Mouse (Mus musculus) thymus, adult 18-20 months (tissue): Measurements from ENCODE around the gene Iqcc.

Source experiments
- DNase-seq, 2 experiments: peaks; one replicate each; pipeline ENCODE4 v3.0.0; 2022; ENCODE audit warnings: mixed read lengths in 2 of 2

Iqcc gene

DNA sequence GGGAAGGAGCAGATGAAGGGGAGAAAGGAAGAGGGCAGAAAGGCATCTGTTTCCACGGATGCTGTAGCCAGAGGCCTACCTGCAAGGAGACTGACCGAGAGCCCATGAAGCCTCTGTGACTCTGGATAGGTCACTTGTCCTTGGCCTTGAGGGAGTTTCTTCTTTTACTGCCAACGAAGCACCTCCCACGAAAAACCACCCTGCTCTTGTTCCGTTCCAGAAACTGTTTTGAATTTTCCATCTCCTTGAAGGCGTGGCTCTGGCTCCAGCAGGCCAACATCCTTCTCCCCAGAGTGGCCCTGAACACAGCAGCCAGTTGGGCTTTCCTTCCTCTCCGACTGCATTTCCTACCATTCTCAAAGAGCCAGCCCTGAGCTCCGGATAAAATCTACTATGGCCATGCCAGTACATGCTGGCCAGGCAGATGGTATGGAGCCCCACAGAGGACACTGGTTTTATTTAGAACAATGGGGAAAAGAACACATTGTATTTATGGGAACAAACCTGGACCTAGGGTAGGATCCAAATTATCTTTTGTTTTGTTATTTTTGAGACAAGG, 2.5 kb upstream of the Iqcc start:
- DNase-seq, result no peak

DNA sequence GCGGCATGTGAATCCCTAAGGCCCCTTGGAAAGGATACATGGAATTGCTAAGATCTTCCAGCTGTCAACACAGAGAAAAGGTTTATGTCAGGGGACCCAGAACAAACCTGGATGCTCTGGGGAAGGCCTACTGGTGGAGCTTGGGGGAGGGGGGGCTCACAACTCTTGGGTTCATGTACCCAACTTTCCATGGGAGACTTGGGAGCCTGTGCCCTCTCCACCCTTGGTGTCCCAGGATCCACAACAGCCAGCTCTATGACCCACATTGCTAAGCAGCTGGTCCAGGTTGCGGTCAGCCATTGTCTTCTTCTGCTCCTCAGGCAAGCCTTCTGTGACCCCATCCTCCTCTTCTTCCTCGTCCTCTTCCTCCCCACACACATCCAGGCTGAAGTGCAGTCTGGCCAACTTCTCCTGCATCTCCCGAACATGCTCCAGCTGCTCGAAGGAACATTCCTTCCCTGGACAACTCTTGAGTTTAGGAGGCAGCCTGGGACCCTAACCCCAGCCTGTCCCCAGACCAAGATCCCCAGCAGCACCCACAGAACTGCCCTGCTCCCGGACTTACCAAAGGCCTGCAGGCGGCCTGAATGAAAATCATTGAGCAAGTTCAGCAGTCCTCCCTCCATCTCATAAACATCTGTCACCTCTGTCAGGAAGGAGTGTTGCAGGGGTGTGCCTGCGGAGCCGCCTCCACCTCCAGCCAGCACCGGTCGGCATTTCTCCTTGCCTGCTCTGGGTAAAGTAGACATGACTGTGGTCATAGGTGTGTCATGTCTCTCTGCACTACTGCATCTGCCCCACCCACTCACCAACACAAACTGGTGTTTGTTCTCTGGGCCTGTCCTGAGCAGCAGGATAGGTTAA, 1.8 kb upstream of the Iqcc start:
- no peak for DNase-seq

GRCm38 (mm10) chr4:129618031-129618430, 868 bp downstream of the Iqcc start:
- DNase-seq, result no peak

- no peak for DNase-seq
These were observed 1.7 kb downstream of the Iqcc start for GRCm38 (mm10) chr4:129617121-129617641.

- no peak for DNase-seq
These were observed 2.3 kb downstream of the Iqcc start for GRCm38 (mm10) chr4:129616631-129617030.

DNA sequence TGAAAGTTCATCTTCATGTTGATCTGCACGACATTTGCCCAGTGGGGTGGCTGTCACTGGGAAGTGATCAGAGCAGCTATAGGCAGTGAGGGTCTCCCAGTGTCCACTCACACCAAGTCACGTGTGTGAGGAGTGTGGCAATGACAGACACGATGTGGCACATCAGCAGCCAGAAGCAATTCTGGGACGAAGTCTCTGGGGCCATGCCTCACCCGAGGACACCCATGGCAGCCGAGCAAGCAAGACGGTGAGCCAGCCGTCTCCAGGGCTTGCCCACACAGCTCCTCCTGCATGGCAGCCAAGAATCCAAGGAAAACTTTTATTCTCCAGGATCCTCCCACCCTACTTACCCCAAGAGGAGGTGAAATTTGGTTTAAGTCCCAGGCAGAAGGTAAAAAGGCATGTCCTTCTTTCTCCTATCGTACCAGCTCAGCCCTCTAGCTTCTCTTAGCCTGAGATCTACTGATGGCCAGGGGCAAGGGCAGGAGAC, 3.1 kb downstream of the Iqcc start:
- DNase-seq, result no peak

GRCm38 (mm10) chr4:129614093-129614492, 4.8 kb downstream of the Iqcc start, which contains the start of gene Dcdc2b:
TSS of gene Dcdc2b (minus strand) at chr4:129614257.
- DNase-seq, result peak in 1 of 2 experiments; percentile 4

DNA sequence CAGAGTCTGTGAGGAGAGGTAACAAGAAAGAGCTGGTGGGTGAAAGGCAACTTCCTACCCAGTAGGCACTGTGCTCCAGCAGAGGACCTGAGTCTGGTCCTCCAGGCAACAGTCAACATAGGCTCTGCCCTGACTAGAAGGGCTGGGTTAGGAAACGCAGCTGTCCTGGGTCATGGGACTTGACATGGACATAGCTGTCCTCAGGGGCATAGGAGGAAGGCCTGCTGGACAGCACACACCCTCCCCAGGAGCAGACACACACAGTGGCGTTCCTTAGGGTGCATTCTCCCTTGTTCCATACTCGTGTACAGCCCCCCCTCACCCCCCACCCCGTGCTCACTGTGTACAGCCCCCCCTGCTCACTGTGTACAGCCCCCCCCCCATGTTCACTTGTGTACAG, 8.4 kb downstream of the Iqcc start:
- no peak for DNase-seq

- peak; percentile 77 to 89 for DNase-seq
These were observed 8.9 kb downstream of the Iqcc start for GRCm38 (mm10) chr4:129610026-129610425.

GRCm38 (mm10) chr4:129609139-129609631, 9.7 kb downstream of the Iqcc start:
- DNase-seq, result peak in 1 of 2 experiments; percentile 60

GRCm38 (mm10) chr4:129608426-129609025, 10.4 kb downstream of the Iqcc start:
- peak; percentile 65 to 75 for DNase-seq

- peak; percentile 74 to 82 for DNase-seq
These were observed 18.4 kb downstream of the Iqcc start, which contains the start of the genes Eif3i and Tmem234 for GRCm38 (mm10) chr4:129600233-129601158. TSS of gene Eif3i (minus strand) at chr4:129600648. TSS of gene Tmem234 (plus strand) at chr4:129600668.

GRCm38 (mm10) chr4:129588865-129589264, 30.0 kb downstream of the Iqcc start:
- no peak for DNase-seq

DNA sequence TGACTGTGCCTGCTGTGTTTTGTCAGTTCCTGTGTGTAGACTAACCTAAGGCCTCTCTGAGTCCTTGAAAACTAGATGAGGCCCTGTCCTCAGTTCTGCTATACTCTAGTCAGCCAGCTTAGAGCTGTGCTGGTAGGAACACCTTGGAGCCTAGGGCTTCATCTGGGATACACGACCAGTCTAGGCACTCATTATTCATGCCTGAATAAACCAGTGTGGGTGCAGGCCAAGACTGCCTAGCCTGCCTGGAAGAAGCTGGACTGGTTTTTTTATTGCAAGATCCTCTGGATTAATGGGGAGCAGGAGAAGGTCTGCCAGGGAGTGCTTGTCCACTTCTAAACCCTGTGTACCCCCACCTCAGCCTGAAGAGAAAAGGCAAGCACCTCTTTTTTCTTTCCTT, 32.0 kb downstream of the Iqcc start:
- no peak for DNase-seq

DNA sequence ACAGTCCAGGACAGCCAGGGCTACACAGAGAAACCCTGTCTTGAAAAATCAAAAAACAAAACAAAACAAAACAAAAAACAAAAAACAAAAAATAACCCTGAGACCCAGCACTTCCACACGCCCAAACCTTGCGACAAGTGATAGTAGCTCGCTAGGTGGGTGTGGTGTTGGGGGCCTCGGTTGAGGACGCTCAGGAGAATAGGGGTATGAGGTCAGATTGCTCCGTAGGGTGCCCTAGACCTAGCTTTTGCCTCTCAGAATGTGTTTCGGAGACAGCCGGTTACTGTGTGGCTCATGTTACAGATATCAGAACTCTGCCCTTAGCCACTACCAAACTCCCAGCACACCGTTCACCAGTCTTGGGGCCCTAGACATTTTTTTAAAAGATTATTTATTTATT, 33.1 kb downstream of the Iqcc start:
- DNase-seq, result no peak

DNA sequence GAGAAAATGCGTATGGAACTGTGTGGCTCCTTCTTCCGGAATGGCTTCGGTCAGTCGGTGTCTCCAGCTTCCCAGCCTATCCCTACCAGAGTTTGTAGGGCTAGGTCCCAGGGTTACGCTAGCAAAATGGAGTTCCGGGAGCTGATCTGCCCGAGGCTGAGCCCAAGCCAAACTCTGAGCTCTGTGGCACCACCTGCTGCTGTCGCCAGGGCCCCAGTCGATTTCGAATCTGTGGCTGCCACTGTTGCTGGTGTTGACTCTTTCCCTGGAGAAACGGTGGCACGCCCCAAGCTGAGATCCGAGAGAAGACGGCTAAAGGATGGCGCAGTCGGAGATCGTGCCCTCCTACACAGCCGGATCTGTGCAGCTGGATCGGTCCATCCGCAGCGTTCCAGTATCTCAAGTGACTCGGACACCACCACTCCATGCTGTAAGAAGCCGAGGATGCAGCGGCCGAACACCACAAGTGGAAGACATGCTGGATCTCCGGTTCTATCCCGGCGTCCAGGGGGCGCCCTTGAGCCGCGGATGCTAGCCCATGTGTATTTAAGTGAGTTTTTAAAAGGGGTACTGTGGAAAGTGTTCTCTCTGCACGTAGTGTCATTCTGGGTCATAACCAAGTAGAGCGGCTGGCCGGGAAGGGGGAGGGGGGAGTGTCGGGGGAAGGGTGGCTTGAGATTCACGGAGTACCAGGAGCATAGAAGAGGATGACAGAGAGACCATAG, 33.9 kb downstream of the Iqcc start:
- peak; percentile 78 to 82 for DNase-seq

DNA sequence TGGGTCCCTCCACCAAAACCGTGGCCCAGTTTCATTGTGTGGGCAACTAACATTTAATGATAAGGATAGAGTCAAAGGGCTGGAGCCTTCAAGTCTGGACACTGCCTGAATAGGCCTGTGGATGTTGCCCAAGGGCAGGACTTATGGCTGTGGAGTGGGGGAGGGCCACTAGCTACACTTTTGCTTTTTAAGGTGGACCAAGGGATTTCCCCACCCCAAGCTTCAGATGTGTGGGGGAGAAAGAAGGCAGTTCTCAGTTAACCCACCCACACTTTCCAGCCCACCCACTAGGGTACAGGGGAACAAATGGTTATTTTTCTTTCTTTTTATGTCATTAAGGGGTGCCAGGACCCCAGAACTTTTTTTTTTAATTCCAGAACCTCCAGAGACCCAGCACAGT, 34.5 kb downstream of the Iqcc start:
- no peak for DNase-seq

DNA sequence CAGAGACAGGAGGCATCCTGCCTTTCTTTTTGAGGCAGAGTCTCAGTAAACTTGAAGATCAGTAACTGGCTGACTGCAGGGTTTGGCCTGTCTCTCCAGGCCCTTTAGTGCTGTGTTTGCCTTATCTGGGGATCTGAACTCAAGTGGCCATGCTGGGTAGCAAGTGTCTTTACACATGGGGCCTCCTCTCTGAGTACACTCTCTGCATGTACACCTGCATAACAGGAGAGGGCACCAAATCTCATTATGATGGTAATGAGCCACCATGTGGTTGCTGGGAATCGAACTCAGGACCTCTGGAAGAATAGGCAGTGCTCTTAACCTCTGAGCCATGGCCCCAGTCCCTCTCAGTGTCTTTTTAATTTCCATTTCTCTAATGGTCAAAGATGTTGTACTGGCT, 36.6 kb downstream of the Iqcc start:
- no peak for DNase-seq

DNA sequence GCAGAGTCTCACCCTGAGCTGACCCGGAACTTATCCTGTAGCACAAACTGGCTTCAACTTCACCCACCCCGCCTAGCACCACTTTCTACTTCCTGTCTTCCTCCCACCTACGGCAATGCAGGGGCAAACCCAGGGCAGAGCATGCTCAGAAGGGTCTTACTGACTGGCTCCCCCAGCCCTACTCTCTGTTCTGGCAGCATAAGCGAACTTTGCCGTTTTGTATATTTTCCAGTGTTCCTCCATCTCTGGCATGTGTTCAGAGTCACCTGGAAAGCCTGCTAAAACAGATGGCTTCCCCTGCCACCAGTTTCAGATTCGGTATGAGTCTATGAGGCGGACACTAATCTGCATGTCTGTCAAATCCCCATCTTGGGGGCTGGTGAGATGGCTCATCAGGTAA, 38.6 kb downstream of the Iqcc start:
- DNase-seq, result peak; percentile 54 to 73

- no peak for DNase-seq
These were observed 40.4 kb downstream of the Iqcc start, which contains the start of gene Fam167b for GRCm38 (mm10) chr4:129578466-129578865. TSS of gene Fam167b (minus strand) at chr4:129578549.

DNA sequence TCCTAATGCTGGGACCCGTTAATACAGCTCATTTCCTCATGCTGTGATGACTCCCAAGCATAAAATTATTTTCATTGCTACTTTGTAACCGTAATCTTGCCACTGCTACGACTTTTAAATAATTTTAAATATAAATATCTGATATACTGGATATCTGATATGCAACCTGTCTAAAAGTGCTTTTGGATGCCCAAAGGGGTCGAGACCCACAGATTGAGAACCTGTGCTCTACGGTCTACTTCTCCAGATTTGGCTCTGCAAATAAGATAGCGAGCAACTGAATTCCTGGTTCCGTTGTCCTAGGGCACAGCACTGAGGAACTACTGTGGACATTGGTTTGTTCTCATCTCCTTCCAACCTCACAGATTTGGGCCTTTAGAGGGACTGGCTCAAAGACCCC, 41.2 kb downstream of the Iqcc start:
- no peak for DNase-seq
